Mouse (Mus musculus): Measurements from ENCODE around the gene Ccna1.

Ccna1 gene

GRCm38 (mm10) chr3:55064396-55064795 lies 9.1 kb upstream of the Ccna1 start:
- peak; percentile 81 for DNase-seq

GRCm38 (mm10) chr3:55062653-55063052 lies 7.4 kb upstream of the Ccna1 start:
- no peak for DNase-seq

GRCm38 (mm10) chr3:55056376-55056775 lies 1.1 kb upstream of the Ccna1 start:
- no peak for DNase-seq

DNA sequence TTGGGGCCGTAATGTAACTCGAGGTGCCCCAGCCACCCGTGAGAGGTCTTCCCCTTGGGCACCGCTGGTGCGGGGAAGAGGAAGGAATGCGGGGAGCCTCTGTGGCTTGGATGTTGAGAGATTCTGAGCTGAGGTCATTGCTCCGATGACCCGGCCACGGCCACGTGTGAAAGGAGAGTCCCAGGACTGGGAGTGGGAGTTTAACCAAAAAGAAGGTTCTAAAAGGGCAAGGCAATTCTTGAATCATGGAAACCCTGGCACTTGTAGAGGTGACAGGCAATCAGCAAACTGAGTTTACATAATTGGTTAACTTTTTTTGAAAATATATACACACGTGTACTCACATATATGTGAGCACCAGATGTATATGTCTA lies 433 bp upstream of the Ccna1 start:
- no peak for DNase-seq

DNA sequence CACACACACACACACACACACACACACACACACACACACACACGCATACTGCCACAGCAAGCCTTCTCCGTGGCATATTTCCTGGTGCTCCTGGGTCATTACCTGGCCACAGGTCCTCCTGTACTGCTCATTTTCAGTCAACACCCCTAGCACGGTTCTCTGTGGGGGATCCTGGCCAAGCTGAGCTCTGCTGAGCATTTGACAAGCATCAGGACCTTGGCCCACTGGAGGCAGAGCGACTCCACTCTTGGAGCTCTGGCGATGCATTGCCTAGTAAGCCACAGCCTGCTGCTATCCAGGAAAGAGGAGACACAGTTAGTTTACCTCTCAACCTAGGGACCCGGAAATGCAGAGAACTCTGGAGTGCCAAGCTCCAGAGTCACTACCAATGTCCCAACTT lies 1.1 kb downstream of the Ccna1 start:
- no peak for DNase-seq

GRCm38 (mm10) chr3:55044601-55045370 lies 10.5 kb downstream of the Ccna1 start:
- DNase-seq: peak; percentile 18

DNA sequence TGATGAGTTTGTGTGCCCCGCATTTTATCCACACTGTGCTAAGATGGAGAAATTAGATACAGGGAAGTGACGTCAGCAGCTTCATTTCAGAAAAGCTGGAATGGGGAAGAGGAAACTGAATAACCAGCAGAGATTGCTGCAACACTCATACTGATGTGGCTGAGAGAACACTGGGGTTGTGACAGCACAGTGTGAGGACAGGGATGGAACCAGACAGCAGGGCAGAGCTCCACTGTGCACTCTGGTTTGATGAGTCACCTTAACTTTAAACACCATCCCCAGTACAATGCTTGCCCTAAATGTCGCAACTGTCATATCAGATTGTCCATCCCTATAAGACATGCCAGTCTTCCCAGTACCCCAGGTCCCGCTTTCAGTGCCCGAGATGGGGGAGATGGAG lies 17.7 kb downstream of the Ccna1 start:
- DNase-seq: no peak

- DNase-seq: no peak
These were observed 27.9 kb downstream of the Ccna1 start for GRCm38 (mm10) chr3:55027271-55027840.

DNA sequence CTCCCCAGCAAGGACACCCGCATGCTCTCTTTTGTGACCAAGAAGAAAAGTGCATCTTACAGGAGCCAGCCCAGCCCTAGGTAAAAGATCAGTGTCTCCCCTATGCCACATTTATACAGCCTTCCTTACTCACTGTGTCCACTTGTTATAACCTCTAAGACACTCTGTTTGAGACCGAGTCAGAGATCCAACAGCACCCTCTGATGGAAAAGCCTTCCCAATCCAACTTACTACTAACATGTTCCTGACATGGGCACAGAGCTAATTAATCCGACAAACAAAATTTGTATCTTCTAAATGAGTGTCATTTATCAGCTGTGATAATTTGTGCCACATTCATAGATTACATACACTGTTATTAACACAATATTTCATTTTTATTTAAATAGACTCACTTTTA lies 29.8 kb downstream of the Ccna1 start:
- DNase-seq: no peak

DNA sequence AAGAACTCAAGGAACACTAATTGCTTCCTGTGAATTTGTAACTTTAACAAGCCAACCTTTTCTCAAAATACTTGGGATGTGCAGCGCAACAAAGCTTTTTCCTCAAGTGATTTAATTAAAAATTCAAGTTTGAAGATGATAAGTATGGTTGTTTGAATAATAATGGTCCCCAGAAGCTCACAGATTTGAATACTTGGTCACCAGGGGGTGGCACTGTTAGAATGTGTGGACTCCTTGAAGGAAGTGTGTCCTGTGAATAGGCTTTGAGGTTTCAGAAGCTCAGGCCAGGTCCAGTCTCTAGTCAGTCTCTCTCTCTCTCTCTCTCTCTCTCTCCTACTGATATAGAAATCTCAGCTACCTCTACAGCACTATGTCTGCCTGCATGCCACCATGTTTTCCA lies 32.0 kb downstream of the Ccna1 start:
- no peak for DNase-seq

GRCm38 (mm10) chr3:55022247-55022646 lies 33.1 kb downstream of the Ccna1 start:
- DNase-seq: no peak

GRCm38 (mm10) chr3:55012536-55012935 lies 42.8 kb downstream of the Ccna1 start:
- DNase-seq: no peak

GRCm38 (mm10) chr3:55011681-55012080 lies 43.6 kb downstream of the Ccna1 start:
- no peak for DNase-seq

DNA sequence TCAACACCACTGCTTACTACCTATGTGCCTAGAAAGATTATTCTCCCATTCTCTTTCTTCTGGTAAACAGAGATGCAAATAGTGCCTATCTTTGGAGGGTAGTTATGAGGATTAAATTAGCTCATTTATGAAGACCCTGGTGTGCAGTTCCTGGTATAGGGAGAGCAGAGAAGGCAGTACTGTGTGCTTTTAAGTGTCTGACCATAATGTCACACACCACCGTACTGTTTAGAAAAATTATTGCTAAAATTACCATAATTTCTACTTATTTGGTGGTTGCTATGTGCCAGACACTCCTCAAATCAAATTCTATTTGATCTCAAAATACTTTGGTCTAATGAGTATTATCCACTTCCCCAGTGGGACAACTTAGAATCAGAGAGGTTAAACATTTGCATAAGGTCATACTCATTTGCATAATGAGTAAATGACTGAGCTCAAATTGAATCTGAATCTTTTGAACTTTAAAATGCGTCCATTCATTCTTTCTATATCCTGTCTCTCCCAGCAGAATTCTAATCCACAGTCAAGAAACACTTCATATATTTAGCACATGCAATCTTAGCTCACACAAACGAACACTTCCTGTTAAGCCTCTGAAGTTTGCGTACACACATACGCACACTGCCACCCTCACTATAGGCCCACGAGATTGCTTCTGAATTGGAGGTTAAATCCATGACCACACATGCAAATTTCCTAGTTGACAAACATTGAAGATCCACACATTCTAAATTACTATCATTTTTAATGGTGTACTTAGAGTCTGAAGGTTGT lies 46.1 kb downstream of the Ccna1 start:
- DNase-seq: no peak

DNA sequence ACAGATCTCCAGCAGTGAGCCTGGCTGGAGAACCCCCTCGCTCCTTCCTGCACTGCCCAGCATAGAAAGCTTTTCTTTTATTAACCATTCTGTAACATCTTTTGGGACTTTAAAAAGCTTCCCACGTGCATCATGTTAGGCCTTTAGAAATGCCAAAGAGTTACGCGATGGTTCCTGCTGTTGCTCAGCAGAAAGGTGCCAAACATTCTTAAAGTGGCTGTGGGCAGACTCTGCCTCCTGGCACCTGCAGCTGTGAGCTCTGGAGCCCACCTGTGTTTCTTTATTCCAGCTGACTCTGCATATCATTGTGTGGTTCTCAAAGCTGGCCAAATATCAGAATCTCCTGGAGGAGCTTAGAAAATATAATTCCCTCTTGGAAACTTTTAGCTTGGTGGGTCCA lies 51.3 kb downstream of the Ccna1 start:
- DNase-seq: no peak

- no peak for DNase-seq
These were observed 53.6 kb downstream of the Ccna1 start for GRCm38 (mm10) chr3:55001677-55002076.

All from right cerebral cortex, postnatal 4 days (tissue).